Mouse (Mus musculus): ENCODE results near the gene Tcf20.
A peak's percentile ranks its signal among the peaks of the same experiment; 100 is the strongest.

The Tcf20 gene

DNA sequence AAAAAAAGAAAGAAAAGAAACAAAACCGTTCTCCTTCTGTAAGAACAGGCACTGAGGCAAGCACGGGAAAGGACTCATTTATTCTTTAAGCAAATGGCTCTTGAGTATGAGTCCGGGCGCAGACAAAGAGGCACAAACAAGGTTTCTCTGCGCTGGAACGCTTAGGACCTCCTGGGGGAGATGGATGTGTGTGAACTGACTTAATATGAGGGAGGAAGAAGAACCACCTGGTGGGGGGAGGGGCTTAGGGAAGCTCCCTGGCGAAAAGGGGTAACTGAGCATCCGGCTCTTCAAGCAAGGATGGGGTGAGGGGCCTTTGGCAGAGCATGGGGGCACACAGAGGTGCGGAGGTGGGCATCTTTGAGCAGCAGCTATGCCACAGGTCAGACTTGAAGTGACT lies 5.2 kb upstream of the Tcf20 start:
- DNase-seq (ENCODE audit: low spot score), result no peak

DNA sequence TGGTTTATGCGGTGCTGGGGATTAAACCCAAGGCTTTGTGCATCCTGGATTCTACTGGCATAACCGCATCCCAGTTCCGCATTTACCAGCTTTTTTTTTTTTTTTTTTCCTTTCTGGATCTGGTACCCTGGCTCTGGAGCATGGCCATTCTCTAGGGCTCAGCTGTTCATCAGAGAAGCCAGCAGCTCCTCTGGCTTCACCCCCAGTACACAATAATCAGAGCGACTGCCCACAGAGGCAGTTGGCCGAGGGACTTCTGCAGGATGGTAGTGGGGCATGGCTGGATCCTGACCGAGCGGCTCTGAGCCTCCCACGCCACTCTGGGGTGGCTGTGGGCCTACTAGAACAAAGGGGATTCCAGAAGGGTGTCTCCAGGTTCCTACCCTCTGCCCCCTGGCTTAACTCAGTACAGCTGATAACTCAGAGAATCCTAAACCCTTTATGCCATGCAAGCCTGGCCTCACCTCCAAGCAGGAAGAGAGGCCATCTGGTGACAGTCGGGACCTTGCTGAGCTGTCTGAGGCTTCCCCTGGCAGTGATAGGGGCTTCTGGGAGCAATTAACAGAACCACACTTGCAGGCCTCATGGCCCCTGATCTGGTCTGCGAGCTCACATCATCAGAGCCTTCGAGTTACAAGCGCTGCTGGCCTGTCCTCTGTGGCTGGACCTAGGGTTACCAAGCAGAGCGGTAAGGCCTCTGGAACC lies 4.6 kb upstream of the Tcf20 start:
- DNase-seq (ENCODE audit: low spot score), result no peak

DNA sequence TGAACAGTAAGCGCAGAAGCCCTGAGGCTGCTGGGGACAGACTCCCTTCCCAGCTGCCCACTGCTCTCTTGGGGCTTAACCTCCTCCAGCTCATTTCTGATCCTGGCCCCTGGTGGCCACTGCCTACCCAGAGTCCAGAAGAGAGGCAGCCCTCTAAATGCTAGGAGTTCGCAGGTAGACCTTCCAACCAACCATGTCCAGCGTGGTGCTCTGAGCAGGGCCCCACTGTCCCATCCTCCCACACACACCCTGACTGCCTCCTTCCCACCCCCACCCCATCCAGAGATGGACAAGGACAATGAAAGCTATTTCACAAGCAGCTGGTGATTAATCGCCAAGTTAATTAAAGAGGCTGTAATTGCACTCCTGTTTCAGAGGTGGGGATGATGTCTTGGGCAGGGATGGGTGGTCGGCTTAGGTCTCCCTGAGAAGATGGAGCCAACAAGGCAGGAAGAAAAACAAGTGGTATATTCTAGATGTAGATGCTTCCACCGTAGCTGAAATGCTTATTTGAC lies 1.6 kb upstream of the Tcf20 start:
- no peak for DNase-seq (ENCODE audit: low spot score)

DNA sequence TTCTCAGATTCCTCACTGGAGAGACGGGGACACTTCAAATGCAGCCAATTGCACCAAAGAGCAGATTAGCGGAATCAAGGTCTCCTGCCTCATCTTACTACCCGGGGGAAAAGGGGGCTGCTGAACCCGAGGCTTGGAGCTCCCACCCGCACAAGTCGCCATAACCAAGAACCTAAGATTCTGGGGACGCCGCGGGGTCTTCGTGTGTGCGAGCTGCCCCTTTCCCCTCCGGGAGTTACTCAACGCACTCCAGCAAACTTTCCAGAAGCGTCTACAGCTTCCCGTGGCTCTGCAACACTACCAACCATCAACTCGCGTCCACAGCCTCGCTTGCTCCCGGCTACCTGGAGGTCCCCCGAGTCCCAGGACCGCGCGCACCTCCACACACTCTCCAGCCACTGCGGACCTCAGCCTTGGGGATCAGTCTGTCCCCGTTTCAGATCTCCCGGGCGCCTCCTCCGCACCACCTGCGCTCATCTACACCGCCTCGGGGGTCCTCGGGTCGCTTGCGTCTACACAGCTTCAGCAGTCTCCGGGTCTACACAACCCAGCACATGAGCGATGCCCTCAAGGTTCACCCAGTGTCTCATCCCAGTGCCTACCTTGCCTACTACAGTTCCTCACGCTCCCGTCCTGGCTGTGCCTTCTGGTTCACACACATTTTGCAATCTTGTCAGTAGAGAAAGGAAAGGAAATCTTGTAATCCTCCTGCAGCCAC lies 499 bp downstream of the Tcf20 start:
- DNase-seq (ENCODE audit: low spot score), result peak; percentile 44

DNA sequence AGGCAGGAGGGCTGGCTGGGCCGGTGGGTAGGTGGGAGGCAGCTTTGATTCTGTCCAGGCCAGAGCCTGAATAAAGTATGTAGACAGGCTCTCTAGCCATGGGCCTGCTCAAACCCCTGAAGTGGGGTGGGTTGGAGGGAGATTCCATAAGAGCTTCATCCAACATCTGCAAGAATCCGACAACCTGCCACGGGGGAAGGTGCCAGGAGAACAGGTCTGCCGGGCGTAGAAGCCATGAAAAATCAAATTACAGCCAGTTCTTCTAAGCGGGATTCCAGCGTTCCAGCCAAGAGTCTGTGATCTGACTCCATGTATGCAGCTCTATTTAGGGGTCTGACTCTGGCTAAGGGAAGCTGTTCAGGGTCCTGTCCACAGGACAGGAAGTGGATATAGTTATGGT lies 3.1 kb downstream of the Tcf20 start:
- DNase-seq (ENCODE audit: low spot score), result no peak

DNA sequence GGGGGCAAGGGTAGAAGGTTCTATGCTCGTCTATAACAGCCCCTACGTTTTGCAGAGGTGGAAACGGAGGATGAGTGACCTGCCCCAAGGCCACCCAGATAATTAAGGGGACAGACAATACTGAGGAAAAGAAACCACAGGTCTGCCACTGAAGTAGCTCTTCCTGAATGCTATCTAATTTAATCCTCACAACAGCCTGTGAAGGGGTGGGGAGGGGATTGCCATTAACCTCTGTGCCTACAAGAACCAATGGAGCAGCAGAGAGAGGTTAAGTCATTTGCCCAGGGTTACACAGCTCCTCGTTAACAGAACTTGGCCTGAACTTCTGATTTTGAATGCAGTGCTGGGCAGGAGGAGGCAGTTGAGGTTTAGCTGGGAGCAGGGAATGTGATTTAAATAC lies 3.6 kb downstream of the Tcf20 start:
- DNase-seq (ENCODE audit: low spot score), result peak; percentile 49

DNA sequence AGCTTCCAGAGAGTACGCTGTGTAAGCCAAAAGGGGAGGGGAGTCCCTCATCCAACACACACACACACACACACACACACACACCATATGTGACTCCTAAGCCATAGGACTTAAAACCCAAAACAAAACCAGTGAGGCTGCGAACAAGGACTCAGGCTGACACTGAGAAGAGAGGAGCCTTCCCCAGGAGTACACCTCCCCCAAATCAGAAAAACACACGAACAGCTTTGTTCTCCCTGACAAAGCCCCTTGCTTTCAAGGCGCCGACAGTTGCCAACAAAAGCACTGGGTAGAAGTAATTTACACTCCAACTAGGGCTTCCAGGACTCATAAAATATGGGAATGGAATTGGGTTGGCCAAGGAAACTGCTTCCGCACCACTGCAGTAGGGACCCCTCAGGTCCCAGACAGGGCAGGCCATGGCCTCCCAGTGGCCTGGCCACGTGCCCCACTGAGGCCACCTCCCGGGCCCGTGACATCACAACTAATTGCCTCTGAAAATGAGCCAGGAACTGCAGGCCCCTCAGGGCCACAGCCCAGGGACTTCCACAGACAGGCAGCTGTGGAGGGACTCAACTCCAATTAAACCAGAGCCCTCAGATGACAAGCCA lies 4.2 kb downstream of the Tcf20 start:
- peak; percentile 78 for DNase-seq (ENCODE audit: low spot score)

DNA sequence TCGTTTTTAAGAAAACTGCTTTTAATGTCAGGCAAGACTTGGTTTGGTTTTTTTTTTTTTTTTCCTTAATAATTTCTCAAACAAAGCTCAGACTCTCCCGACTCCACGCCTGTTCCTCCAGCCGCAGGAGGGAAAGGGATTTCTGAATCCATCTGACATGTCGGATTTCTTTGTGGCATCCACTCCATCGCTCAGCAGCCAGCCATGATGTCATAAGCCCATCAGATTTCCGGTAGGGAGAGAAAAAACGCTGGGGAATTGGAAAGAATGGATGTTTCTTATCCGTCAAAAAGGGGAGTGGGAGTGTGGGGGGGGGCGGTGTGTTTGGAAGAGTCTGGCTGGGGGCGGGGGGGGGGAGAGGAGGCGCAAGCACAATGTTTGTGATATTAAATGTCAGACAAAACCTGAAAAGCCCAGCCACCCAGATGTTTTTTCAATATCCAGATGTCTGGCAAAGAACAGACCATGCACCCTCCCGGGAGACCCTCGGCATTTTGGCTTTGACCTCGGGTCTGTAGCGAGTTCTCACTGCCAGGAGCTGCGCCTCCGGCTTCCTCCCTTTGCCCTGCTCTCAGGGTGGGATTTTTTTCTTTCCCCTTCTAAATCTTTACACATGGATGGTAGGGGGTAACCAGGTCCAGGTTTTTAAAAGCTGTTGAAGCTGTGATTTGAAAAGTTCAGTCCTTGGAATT lies 4.8 kb downstream of the Tcf20 start:
- peak; percentile 68 for DNase-seq (ENCODE audit: low spot score)

DNA sequence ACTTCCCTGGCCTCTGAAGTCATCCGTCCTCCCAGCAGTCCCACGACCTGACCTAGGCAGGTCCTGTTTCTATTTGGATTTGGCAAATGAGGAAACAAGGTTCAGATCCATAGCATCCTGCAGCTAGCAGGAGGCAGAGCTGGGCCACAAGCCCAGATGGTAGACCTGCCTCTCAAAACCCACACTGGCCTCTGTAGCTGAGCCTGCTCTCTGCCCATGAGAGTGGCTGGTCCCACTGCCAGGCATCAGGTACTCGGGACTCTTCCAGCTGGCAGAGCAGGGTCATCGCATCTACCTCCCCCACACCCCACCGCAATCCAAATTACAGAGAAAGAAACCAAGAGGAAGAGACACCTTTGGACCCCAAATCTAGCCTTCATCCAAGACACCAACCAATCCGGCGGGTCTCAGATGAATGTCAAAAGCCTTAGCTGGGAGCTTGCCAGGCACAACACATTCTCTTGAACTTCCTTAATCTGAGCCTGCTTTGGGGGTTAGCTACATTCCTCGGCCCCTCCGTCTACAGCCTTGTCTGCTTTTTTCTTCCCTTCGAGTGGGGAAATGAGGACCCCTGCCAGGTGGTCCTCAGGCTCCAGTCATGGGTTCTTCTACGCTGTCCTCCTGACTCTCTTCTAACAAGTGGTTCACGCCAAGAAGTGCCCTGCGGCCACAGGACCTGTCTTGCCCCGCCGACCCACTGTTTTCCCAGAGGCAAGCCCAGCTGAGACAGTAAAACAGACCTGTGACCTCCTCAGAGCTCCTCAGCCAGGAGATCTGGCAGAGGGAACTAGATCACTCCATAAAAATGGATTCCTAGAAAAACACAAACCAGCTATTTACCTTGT lies 5.8 kb downstream of the Tcf20 start:
- peak; percentile 39 for DNase-seq (ENCODE audit: low spot score)

DNA sequence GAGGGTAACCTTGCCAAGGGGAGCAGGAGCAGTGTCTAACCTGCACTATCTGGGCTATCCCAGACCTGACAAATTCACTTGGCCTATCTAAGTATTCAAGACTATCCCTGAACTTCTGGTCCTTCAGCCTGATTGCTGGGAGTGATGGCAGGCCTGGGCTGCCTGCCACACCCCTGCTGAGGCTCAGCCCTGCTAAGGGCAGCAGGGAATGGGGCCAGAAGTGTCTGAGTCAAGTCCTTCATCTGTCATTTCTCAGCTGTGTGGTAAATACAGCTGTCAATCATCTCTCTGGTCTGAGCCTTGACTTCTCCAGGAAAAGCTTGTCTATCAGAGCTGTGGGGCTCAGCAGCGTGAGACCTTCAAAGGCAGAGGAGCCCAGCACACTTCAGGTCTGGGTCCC lies 8.1 kb downstream of the Tcf20 start:
- DNase-seq (ENCODE audit: low spot score), result no peak

DNA sequence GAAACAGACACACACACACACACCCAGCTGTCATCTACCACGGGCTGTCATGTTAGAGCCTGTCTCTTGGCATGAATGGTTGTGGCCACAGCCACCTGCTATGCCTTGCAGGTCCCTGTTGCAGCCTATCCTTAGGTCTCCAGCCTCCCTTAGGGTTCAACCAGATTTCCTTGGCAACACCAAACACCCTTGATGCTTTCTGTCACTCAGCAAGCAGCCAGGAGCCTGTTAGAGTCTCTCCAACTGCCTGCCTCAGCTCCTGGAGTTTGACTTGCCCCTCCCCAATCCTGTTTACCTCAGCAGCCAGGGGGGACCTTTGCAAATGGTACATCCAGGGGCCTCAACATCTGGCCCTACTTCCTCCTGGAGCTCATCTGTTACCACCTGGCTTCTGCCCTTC lies 13.2 kb downstream of the Tcf20 start:
- no peak for DNase-seq (ENCODE audit: low spot score)

DNA sequence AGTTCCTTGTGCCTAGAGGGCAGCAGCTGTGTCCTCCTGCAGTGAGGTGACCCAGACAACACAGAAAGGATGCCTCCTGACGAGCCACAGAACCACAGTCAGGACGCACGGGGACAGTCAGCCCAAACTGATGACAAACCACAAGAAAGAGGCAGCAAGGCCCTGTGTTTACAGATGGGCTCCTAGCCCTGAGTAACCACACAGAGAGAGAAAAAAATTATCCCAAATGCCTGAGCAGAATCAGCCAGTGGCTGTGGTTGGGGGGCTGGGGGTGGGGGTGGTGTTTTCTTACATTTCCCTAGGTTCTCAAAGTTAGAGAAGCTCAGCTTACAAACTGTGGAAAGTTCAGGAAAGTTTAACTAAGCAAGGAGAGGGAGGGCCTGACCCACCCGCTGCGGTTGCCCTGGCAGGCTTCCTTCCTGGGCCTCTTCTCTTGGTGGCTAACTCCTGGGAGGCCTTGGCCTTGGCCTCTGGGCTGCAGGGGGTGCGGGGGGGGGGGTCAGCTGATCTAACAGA lies 18.4 kb downstream of the Tcf20 start:
- no peak for DNase-seq (ENCODE audit: low spot score)

DNA sequence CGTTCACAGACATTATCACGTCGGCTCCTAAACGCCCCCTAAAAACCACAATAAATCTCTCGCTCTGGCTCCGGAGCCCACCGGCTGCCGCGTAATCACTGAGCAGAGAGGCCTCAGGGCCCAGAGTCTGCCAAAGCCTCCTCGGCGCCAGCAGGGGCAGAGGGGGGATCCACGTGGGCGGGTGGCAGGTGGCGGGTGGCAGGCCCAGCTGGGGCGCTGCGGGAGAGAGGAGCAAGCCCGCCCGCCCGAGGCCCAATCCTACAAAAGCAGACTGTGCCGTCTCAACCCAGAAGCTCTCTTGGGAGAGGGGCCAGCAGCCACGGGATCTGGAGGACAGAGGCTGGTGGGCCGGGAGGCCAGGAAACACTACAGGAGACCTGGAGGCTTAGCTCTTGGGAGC lies 19.2 kb downstream of the Tcf20 start:
- DNase-seq (ENCODE audit: low spot score), result peak; percentile 60

DNA sequence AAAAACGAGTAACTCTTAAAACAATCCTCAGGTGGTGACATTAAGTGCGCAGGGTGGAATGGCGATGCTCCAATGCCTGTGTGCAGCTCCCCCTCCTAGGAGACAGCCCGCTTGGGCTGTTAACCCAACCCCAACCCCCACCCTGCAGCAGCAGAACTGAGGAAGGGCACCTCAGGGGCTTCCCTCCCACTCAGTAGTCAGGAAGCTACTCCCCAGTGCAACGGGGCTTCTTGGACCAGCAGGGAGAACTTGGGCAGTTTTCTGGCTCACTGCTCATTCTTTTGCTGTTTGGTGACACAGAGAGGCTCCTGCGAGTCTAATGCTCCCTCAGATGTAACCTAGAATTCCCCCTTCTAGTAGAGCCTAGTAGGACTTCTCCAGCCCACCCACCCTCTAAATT lies 19.7 kb downstream of the Tcf20 start:
- no peak for DNase-seq (ENCODE audit: low spot score)

DNA sequence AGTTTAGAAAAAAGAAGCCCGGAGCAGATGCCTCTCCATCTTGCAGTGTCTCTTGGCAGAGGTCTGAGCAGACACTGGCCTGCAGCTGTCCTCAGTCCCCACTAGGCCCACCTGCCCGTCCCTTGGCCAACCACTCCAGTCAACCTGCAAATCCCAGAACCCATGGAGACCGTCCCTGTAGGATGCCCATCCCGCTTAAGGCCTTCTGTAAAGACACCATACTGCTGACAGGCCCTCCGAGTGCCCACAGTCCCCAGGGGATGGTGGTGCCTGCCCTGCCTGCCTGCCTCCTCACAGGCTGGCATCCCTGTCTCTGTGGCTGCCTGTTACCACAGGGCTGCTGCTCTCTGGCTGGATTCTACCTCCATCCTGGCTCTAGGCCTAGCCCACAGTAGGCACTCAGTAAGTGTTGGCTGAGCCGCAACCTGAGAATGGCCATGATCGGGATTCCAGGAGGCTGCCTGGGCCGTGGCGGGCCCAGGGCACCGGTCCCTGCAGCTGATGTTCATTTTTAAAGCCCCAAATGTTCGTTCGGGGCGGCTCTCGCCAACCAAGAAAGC lies 23.3 kb downstream of the Tcf20 start:
- no peak for DNase-seq (ENCODE audit: low spot score)

DNA sequence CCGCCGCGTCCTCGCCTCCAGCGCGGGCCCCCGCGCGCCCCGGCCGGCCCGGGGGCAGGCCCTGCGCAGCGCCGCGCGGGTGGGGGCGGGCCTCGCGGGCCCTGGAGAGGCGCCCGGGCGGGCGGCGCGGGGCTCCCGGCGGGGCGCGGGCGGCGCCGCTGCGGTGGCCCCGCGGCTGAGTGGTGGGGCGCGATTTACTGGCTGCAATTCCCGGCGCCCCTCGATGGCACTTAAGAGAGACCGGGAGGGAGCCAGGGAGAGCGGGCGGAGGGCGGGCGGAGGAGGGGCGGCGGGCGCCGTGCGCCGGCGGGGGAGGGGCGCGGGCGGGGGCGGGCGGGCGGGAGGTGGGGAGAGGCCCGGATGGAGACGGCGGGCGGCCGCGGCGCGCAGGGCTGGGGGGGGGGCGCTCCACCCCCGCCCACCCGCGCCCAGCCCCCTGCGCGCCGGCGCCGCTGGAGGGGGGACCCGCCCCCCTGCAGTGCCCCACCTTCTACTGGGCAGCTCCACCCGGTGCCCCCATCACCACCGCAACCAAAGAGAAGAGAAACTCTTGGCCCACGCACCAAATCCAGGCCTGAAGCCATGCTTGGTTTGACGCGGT lies 24.0 kb downstream of the Tcf20 start:
- DNase-seq (ENCODE audit: low spot score), result no peak

DNA sequence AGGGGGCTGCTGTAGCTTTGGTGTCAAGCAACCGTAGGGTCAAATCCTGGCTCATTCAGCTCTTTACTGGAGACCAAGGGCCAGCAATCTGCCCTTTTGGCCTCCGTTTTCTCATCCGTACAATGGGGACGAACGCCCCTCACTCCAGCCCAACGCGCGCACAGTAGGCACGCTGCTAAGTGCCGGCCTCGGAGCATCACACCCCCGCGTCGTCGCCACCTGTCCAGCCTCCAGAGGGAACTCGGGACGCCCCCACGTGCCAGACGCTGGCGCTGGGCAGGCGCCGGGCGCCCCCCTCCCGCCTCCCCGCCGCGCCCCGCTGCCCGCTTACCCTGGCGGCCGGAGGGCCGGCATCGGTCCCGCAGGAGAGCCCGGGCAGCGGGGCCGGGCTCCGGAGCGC lies 24.6 kb downstream of the Tcf20 start:
- DNase-seq (ENCODE audit: low spot score), result no peak

DNA sequence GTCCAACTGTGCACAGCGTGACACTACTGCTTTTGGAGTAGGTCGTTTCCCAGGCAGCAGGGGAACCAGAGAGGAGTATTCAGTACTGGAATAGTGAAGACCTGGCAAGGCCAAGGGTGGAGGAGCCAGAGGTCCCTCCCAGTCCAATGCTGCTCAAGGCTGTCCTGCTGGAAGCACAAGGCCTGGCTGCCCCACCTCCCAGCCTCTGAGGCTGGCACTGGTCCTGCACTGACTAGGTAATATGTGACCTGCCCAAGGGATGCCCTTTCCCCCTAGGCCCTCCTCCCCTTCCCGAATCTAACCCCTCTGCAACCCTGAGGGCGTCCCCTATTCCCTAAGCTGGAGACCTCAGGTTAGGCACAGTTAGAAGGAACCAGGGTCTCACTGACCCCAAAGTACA lies 25.1 kb downstream of the Tcf20 start:
- DNase-seq (ENCODE audit: low spot score), result no peak

DNA sequence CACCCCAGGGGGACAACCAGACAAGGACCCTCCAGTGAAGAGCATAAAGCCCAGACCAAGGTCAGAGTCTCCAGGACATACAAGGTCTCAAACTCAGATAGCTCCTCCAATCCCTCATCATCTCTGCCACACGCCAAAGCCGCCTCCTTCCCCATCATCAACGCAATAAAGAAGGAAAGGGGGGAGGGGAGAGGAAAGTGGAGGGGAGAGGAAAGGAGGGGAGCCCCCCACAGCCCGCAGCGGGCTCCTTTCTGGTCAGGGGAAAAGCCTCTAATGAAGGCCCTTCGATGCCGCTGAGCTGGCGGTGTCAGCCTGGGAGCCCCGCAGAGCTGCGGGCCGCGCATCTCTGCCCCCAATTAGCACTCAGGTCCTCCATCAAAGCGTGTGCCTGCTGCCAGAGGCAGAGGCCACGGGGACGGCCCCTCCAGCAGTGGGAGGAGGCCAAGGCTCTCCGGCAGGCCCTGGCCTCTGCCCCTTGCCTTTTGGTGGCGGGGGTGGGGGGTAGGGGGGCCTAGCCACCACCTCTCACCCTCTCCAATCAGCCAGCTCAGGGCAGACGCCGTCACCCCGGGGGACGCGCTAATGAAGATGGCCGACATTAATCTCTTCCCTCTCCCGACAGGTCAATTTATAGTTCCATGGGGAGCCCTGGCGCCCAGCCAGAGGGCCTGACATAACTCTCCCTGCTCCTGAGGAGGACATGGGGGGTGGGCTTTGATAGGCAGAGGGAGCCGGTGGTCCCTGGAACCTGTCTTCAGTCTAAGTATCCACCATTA lies 26.7 kb downstream of the Tcf20 start:
- peak; percentile 71 for DNase-seq (ENCODE audit: low spot score)

DNA sequence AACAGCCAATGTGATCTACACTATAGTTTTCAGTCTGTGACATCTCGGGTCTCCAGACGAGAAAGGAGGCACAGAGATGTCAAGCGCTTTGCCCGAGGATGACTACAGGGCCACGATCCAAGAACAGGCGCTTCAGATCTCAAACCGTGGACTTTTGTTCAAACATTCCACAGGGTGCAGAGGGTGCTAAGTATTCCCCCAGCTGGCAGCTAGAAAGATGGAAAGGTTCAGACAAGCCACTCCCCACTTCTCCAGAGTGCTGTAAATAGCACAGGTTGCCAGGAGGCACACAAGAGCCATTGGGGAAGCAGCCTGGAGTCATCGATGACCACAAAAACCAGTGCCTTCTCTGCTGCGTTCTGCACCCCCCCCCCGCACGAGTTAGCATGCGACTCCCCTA lies 28.5 kb downstream of the Tcf20 start:
- no peak for DNase-seq (ENCODE audit: low spot score)
